Mouse (Mus musculus): ENCODE measurements around the gene Tmem213. TPM values are rescaled to one million over a fixed set of nuclear protein-coding genes. Genes with fewer than 3 reads are reported as not detected.
A peak's percentile ranks its signal among the peaks of the same experiment; 100 is the strongest.

Gene Tmem213
- not detected in 2 replicates for polyA plus RNA-seq (2015; fragmentation: Nextera tagmentation; extraction: Ambion mirVana)

DNA sequence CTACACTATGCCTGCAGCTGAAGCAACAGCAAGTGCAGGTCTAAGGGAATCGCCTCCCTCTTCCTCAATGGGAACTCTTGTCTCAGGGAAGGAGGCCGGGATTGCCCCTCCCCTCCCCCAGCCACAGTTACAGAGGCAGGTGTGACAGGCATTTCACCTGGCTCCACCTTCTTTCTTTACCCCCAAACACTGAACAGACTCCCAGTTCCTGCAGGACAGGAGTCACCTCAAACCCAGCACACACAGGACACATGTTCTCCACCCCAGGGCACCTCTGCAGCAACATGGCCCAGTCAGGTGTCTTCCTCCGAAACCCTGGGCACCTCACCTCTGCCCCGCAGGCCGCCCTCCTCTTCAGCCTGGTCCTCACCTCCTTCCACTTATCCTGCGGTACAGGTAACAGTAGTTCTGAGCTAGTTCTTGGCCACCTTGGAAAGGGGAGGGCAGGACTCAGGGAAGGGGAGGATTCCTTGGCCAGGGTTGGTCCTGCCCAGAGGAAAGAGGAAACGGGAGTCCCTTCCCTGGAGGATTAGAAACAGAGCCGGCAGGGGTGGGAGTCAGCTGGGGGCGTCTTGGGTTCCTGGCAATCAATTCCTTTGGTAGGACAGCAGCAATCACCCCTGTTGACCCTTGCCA lies at the start of gene Tmem213:
Gene Tmem213, plus strand, starts transcription at position 96 of the 636 bp plus-strand sequence.
- no peaks in the 10 kb centered on the region for H3K4me1 ChIP-seq (replicated peaks; ENCODE audit: control insufficient read depth, insufficient read depth, low read length)
- no peak for TF ChIP-seq CTCF (IDR thresholded peaks at IDR 0.05; ENCODE audit: low read depth)
- H3K9ac ChIP-seq (ENCODE audit: low read depth, low read length) = no peak within 1 kb of the TSS
- H3K9me3 ChIP-seq (ENCODE audit: control insufficient read depth) = no peaks in the 10 kb centered on the region
- no peaks in the 10 kb centered on the region for H3K27me3 ChIP-seq (replicated peaks; ENCODE audit: control insufficient read depth, insufficient read depth, low read length)
- WGBS = 36% methylated on average over 9 of the region's 9 CpGs
- no peak within 1 kb of the TSS for H3K4me2 ChIP-seq (replicated peaks; ENCODE audit: low read depth)
- H3K36me3 ChIP-seq (ENCODE audit: control insufficient read depth, insufficient read depth) = no peaks in the 10 kb centered on the region
- no peak within 1 kb of the TSS for H3K27ac ChIP-seq (ENCODE audit: low read depth, low read length)
- H3K4me3 ChIP-seq (ENCODE audit: low read depth, low read length) = no peak within 1 kb of the TSS
- no peak for ATAC-seq

DNA sequence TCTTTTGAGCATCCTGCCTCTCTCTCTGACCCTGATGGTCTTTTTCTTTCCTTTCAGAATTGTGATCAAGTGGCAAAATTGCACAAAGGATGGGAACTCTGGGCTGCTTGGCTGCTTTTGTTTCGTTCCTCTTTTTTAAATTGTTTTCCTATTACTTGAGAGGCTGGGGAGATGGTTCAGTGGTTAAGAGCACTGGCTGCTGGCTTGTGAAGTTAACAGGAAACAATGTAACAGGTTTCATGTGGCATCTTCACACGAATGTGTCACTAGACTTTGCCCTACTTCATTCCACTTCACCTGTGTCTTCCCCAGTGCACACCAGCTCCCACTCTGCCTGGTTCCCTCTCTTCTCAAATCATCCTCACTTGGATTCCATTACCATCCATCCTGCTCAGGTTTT lies 44.4 kb upstream of the Tmem213 start:
- Histone ChIP-seq H3K36me3 (ENCODE audit: control insufficient read depth, insufficient read depth) (peaks cover 3% of the 10 kb centered on the region; the same call in 1 of the 2 replicates), H3K4me3 (ENCODE audit: low read depth, low read length) (no peak overlapping the region), H3K27me3 (replicated peaks; ENCODE audit: control insufficient read depth, insufficient read depth, low read length) (no peaks in the 10 kb centered on the region), H3K9ac (ENCODE audit: low read depth, low read length) (no peak overlapping the region), H3K9me3 (ENCODE audit: control insufficient read depth) (no peaks in the 10 kb centered on the region), H3K4me2 (replicated peaks; ENCODE audit: low read depth) (no peak overlapping the region), H3K4me1 (replicated peaks; ENCODE audit: control insufficient read depth, insufficient read depth, low read length) (no peaks in the 10 kb centered on the region), H3K27ac (ENCODE audit: low read depth, low read length) (no peak overlapping the region)
- 92% methylated on average over 2 of the region's 2 CpGs for WGBS
- TF ChIP-seq CTCF (IDR thresholded peaks at IDR 0.05; ENCODE audit: low read depth) = no peak
- no peak for ATAC-seq

DNA sequence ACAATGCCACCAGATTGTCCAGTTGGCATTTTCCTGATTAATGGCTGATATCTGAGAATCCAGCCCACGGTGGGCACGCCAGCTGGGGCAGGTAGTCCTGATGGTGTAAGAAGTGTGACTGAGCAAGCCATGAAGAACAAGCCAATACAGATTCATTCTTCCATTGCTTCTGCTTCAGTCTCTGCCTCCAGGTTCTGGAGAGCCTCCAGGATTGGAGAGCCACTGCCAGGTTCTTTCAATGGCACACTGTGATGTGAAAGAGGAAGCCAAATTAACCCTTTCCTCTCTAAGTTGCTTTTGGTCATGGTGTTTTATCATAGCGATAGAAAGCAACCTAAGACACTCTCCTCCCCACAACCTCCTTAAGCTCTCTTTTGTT lies 43.9 kb upstream of the Tmem213 start:
- Histone ChIP-seq H3K27ac (ENCODE audit: low read depth, low read length) (no peak overlapping the region), H3K4me1 (replicated peaks; ENCODE audit: control insufficient read depth, insufficient read depth, low read length) (no peaks in the 10 kb centered on the region), H3K27me3 (replicated peaks; ENCODE audit: control insufficient read depth, insufficient read depth, low read length) (no peaks in the 10 kb centered on the region), H3K9me3 (ENCODE audit: control insufficient read depth) (no peaks in the 10 kb centered on the region), H3K9ac (ENCODE audit: low read depth, low read length) (no peak overlapping the region), H3K4me2 (replicated peaks; ENCODE audit: low read depth) (no peak overlapping the region), H3K36me3 (ENCODE audit: control insufficient read depth, insufficient read depth) (peaks cover 3% of the 10 kb centered on the region; the same call in 1 of the 2 replicates), H3K4me3 (ENCODE audit: low read depth, low read length) (no peak overlapping the region)
- 87% methylated on average over 3 of the region's 3 CpGs for WGBS
- no peak for ATAC-seq
- TF ChIP-seq CTCF (IDR thresholded peaks at IDR 0.05; ENCODE audit: low read depth) = no peak

DNA sequence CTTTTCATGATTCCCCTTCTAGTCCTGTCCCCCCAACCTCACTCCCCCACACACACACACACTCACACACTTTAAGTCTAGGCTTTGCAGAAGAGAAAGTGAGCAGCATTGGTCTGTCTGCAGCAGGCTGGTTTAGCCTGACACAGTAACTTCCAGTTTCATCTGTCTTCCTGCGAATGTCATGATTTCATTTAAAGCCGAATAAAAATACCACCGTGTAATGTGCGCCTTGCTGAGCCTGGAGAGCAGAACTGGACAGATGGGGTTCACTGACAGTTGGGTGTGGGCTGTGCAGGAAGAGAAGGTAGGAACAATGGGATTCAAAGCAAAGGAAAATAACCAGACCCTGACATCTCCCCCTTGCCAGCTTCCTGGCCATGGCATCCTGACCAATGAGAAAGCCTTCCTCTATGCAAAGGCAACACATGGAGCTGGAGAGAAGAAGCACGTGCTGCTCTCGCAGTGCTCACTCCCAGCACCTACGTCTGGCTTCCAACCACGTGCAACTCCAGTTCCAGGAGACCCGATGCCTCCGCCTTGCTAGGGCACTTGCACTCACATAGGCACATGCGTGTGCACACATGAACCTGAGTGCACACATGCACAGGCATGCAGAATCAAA lies 43.4 kb upstream of the Tmem213 start:
- no peak for TF ChIP-seq CTCF (IDR thresholded peaks at IDR 0.05; ENCODE audit: low read depth)
- H3K9me3 ChIP-seq (ENCODE audit: control insufficient read depth) = no peaks in the 10 kb centered on the region
- no peaks in the 10 kb centered on the region for H3K27me3 ChIP-seq (replicated peaks; ENCODE audit: control insufficient read depth, insufficient read depth, low read length)
- H3K9ac ChIP-seq (ENCODE audit: low read depth, low read length) = no peak overlapping the region
- no peak overlapping the region for H3K4me2 ChIP-seq (replicated peaks; ENCODE audit: low read depth)
- no peak overlapping the region for H3K4me3 ChIP-seq (ENCODE audit: low read depth, low read length)
- peaks cover 3% of the 10 kb centered on the region; the same call in 1 of the 2 replicates for H3K36me3 ChIP-seq (ENCODE audit: control insufficient read depth, insufficient read depth)
- WGBS = 76% methylated on average over 11 of the region's 11 CpGs
- no peak overlapping the region for H3K27ac ChIP-seq (ENCODE audit: low read depth, low read length)
- H3K4me1 ChIP-seq (replicated peaks; ENCODE audit: control insufficient read depth, insufficient read depth, low read length) = no peaks in the 10 kb centered on the region
- ATAC-seq = 0 out of 2 replicates have a peak, but pooled peaks have one; percentile 2

DNA sequence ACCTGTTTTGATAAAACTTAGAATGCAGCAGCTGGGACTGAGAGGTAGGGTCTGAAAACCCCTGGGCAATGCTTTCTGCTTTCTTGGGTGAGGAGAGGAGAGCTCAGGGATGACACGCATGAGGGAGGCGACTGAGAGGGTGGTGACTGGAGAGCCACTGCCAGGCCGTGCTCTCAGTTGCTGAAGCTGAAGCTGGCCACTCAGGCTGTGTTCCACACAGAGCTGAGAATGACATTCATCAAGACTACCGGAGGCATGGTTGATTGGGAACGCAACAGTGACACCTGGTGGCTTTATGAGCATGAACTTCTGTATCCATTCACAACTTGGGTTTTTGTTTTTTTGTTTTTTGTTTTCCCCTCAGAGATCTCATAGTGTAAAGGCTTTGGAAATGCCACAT lies 42.8 kb upstream of the Tmem213 start:
- H3K27me3 ChIP-seq (replicated peaks; ENCODE audit: control insufficient read depth, insufficient read depth, low read length) = no peaks in the 10 kb centered on the region
- 4% methylated on average over 5 of the region's 5 CpGs for WGBS
- no peak overlapping the region for H3K4me2 ChIP-seq (replicated peaks; ENCODE audit: low read depth)
- H3K4me1 ChIP-seq (replicated peaks; ENCODE audit: control insufficient read depth, insufficient read depth, low read length) = no peaks in the 10 kb centered on the region
- H3K36me3 ChIP-seq (ENCODE audit: control insufficient read depth, insufficient read depth) = peaks cover 3% of the 10 kb centered on the region; the same call in 1 of the 2 replicates
- ATAC-seq = 0 out of 2 replicates have a peak, but pooled peaks have one; percentile 19
- H3K9me3 ChIP-seq (ENCODE audit: control insufficient read depth) = no peaks in the 10 kb centered on the region
- TF ChIP-seq CTCF (IDR thresholded peaks at IDR 0.05; ENCODE audit: low read depth) = peak; percentile 90
- no peak overlapping the region for H3K4me3 ChIP-seq (ENCODE audit: low read depth, low read length)
- H3K27ac ChIP-seq (ENCODE audit: low read depth, low read length) = no peak overlapping the region
- H3K9ac ChIP-seq (ENCODE audit: low read depth, low read length) = no peak overlapping the region

DNA sequence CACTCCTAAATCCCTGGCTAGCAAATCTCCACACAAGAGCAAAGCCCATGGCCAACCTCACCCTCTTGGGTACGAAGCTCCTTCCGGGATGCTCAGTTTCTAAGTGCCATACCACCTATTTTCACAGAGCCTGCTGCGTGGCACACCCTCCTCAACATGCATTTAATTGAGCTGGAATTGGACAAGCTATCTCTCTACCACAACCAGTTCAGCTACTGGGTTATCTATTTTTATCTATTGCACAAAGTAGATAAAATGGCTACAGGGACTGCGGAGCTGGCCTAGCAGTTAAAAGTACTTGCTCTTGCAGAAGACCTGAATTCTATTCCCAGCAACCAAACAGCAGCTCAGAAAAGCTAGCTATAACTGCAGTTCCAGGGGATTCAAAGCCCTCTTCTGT lies 37.8 kb upstream of the Tmem213 start:
- H3K27me3 ChIP-seq (replicated peaks; ENCODE audit: control insufficient read depth, insufficient read depth, low read length) = no peaks in the 10 kb centered on the region
- no peaks in the 10 kb centered on the region for H3K4me1 ChIP-seq (replicated peaks; ENCODE audit: control insufficient read depth, insufficient read depth, low read length)
- WGBS = 75% methylated on average over 4 of the region's 4 CpGs
- TF ChIP-seq CTCF (IDR thresholded peaks at IDR 0.05; ENCODE audit: low read depth) = no peak
- H3K36me3 ChIP-seq (ENCODE audit: control insufficient read depth, insufficient read depth) = no peaks in the 10 kb centered on the region
- no peaks in the 10 kb centered on the region for H3K9me3 ChIP-seq (ENCODE audit: control insufficient read depth)
- no peak for ATAC-seq
- H3K4me3 ChIP-seq (ENCODE audit: low read depth, low read length) = no peak overlapping the region
- no peak overlapping the region for H3K9ac ChIP-seq (ENCODE audit: low read depth, low read length)
- no peak overlapping the region for H3K27ac ChIP-seq (ENCODE audit: low read depth, low read length)
- no peak overlapping the region for H3K4me2 ChIP-seq (replicated peaks; ENCODE audit: low read depth)

Data from intestine, postnatal 0 days (tissue).